Mouse (Mus musculus) left cerebral cortex, postnatal 36 days (tissue): ENCODE results near the gene Arhgef18. TPM values are rescaled to one million over a fixed set of nuclear protein-coding genes. Genes with fewer than 3 reads are reported as not detected.

Experiments used
- DNase-seq, 2 experiments: peaks; one replicate each; pipeline ENCODE4 v3.0.0; 2021 to 2022; ENCODE audit warnings: low spot score in 2 of 2, mixed read lengths in 1 of 2
- intact Hi-C: fragments of 180-260 bp; cut with DNase I; formaldehyde crosslinking; loops from one replicate; pipeline ENCODE4 v1.15.1; 2025
- total RNA-seq, 2 experiments: library from RNA; stranded (reverse); gene quantifications; 2 replicates each; pipeline ENCODE4 v1.2.3; 2021

Arhgef18 gene
- total RNA-seq, 2 experiments from 2014 or later: 45.1 to 51.1 TPM

- DNase-seq: no peak
- intact Hi-C loops: no loop called here
Observed at GRCm38 (mm10) chr8:3392293-3392692, 513 bp upstream of the Arhgef18 start.

GRCm38 (mm10) chr8:3394600-3394999, 1.8 kb downstream of the Arhgef18 start:
- no peak for DNase-seq
- intact Hi-C loops: no loop called here

GRCm38 (mm10) chr8:3395246-3395645, 2.4 kb downstream of the Arhgef18 start:
- no peak for DNase-seq
- intact Hi-C loops: no loop called here

- no peak for DNase-seq
- intact Hi-C loops: no loop called here
Observed at GRCm38 (mm10) chr8:3397597-3397996, 4.8 kb downstream of the Arhgef18 start.

- intact Hi-C loops: no loop called here
- no peak for DNase-seq
Observed at GRCm38 (mm10) chr8:3400509-3400908, 7.7 kb downstream of the Arhgef18 start.

GRCm38 (mm10) chr8:3407417-3407816, 14.6 kb downstream of the Arhgef18 start:
- no peak for DNase-seq
- intact Hi-C loops: no loop called here

- intact Hi-C loops: no loop called here
- no peak for DNase-seq
Observed at GRCm38 (mm10) chr8:3411085-3411484, 18.3 kb downstream of the Arhgef18 start.

GRCm38 (mm10) chr8:3411901-3412301, 19.1 kb downstream of the Arhgef18 start:
- intact Hi-C loops: no loop called here
- no peak for DNase-seq

GRCm38 (mm10) chr8:3412816-3413215, 20.0 kb downstream of the Arhgef18 start:
- no peak for DNase-seq
- intact Hi-C loops: no loop called here

- intact Hi-C loops: no loop called here
- no peak for DNase-seq
Observed at GRCm38 (mm10) chr8:3414639-3415190, 21.9 kb downstream of the Arhgef18 start.

GRCm38 (mm10) chr8:3415259-3415658, 22.5 kb downstream of the Arhgef18 start:
- DNase-seq: no peak
- intact Hi-C loops: no loop called here

- DNase-seq: no peak
- intact Hi-C loops: no loop called here
Observed at GRCm38 (mm10) chr8:3415661-3416060, 22.9 kb downstream of the Arhgef18 start.

- no peak for DNase-seq
- intact Hi-C loops: no loop called here
Observed at GRCm38 (mm10) chr8:3416846-3417245, 24.0 kb downstream of the Arhgef18 start.

GRCm38 (mm10) chr8:3417455-3417854, 24.6 kb downstream of the Arhgef18 start:
- no peak for DNase-seq
- intact Hi-C loops: no loop called here

GRCm38 (mm10) chr8:3418101-3418500, 25.3 kb downstream of the Arhgef18 start:
- intact Hi-C loops: no loop called here
- DNase-seq: no peak

GRCm38 (mm10) chr8:3420105-3420706, 27.4 kb downstream of the Arhgef18 start:
- intact Hi-C loops: no loop called here
- no peak for DNase-seq

- intact Hi-C loops: no loop called here
- no peak for DNase-seq
Observed at GRCm38 (mm10) chr8:3421507-3421906, 28.7 kb downstream of the Arhgef18 start.

GRCm38 (mm10) chr8:3425217-3425616, 32.4 kb downstream of the Arhgef18 start:
- intact Hi-C loops: no loop called here
- no peak for DNase-seq

GRCm38 (mm10) chr8:3426211-3426610, 33.4 kb downstream of the Arhgef18 start:
- no peak for DNase-seq
- intact Hi-C loops: no loop called here

- intact Hi-C loops: no loop called here
- DNase-seq: no peak
Observed at GRCm38 (mm10) chr8:3428426-3428825, 35.6 kb downstream of the Arhgef18 start.

- intact Hi-C loops: no loop called here
- no peak for DNase-seq
Observed at GRCm38 (mm10) chr8:3429966-3430365, 37.2 kb downstream of the Arhgef18 start.

- intact Hi-C loops: no loop called here
- no peak for DNase-seq
Observed at GRCm38 (mm10) chr8:3431113-3431512, 38.3 kb downstream of the Arhgef18 start.
